Mouse (Mus musculus): ENCODE data around the gene Gng10. TPM values are rescaled to one million over a fixed set of nuclear protein-coding genes. Genes with fewer than 3 reads are reported as not detected.

Gene Gng10
- 85.6 and 113 TPM in 2 replicates for polyA plus RNA-seq (2015; fragmentation: Nextera tagmentation; extraction: Ambion mirVana)

- 10% methylated on average over 75 of the region's 76 CpGs for WGBS
- no peaks in the 10 kb centered on the region for H3K36me3 ChIP-seq
- 0 out of 2 replicates have a peak, but pooled peaks cover 4% of the 10 kb centered on the region for H3K4me1 ChIP-seq (replicated peaks)
- no peaks in the 10 kb centered on the region for H3K9me3 ChIP-seq
- H3K4me2 ChIP-seq (replicated peaks), result peak within 1 kb of the TSS; percentile 82
- no peaks in the 10 kb centered on the region for H3K27me3 ChIP-seq (replicated peaks)
- peak within 1 kb of the TSS; percentile 77 for H3K9ac ChIP-seq
- peak within 1 kb of the TSS; percentile 63 for H3K27ac ChIP-seq
- ATAC-seq, result peak; percentile 96
- H3K4me3 ChIP-seq (replicated peaks), result peak within 1 kb of the TSS; percentile 76
These were observed at the start of gene Gng10 for GRCm38 (mm10) chr4:59034918-59035785. Gng10 (plus strand) TSS chr4:59035088.

DNA sequence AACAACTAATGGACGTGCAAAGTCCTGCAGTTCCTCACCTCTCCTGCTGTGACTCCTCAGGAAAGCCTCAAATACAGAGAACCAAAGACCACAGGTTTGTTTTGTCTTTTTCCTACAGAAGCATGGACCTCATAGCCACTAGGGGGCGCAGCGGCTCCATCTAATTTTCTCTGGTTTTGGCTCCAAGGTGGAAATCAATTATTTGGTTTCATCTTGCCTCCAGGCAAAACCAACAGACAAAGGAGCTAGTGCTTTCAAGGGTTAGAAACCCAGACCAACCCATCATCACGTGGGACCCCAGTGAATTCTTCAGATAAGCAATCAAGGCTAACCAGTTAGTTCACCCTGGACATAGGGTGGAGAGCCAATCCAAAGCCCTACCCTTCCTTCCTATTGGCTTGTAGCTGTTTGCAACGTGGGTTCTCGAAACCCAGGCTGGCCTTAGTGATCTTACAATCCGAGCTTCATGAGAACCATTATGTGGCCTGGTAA, 49.7 kb upstream of the Gng10 start:
- 18% methylated on average over 7 of the region's 7 CpGs for WGBS
- H3K4me2 ChIP-seq (replicated peaks), result no peak overlapping the region
- no peak overlapping the region for H3K9ac ChIP-seq
- peak; percentile 60 for ATAC-seq
- no peaks in the 10 kb centered on the region; the same call in 1 of the 2 replicates for H3K4me1 ChIP-seq (replicated peaks)
- no peaks in the 10 kb centered on the region for H3K9me3 ChIP-seq
- no peak overlapping the region for H3K4me3 ChIP-seq (replicated peaks)
- no peaks in the 10 kb centered on the region for H3K36me3 ChIP-seq
- no peak overlapping the region for H3K27ac ChIP-seq
- no peaks in the 10 kb centered on the region for H3K27me3 ChIP-seq (replicated peaks)

DNA sequence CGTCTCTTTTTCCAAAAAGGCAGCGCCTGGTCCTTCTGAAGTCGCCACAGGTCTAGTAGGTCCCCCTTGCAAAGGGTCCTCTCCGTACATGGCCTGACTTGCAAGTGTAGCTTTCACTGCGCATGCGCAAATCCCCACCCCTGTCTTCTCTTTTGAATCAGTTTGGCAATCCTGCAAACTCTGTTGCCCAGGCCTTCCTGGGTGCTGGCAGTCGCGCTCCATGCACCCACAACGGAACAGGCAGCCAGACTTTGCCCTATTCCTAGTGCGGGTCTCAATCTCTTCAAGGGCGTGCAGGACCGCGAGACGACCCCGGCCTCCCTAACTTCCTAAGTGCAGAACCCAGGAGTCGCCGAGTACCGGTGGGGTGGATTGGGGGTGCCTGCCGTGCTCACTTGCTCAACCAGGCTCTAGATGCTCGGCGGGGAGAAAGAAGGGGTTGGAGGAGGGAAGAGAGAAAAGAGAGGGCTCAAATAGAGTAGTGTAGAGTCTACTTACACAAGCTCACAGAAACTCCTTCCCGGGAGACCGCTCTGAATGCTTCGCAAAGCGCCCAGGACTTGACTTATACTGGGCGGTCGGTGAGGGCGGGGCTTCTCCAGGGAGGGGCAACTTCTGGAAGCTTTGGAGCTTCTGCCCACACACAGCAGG, 48.2 kb upstream of the Gng10 start, which contains the start of gene Ptgr1:
Gene Ptgr1 (minus strand): TSS at position 580 of the 651 bp plus-strand sequence.
- H3K4me3 ChIP-seq (replicated peaks), result peak within 1 kb of the TSS; percentile 71
- ATAC-seq, result peak; percentile 84
- 1% methylated on average over 28 of the region's 28 CpGs for WGBS

GRCm38 (mm10) chr4:58989303-58989898, 45.5 kb upstream of the Gng10 start:
- no peak overlapping the region for H3K9ac ChIP-seq
- H3K36me3 ChIP-seq, result no peaks in the 10 kb centered on the region
- no peaks in the 10 kb centered on the region for H3K27me3 ChIP-seq (replicated peaks)
- WGBS, result 87% methylated on average over 7 of the region's 7 CpGs
- H3K9me3 ChIP-seq, result no peaks in the 10 kb centered on the region
- no peak overlapping the region for H3K4me2 ChIP-seq (replicated peaks)
- no peaks in the 10 kb centered on the region; the same call in 1 of the 2 replicates for H3K4me1 ChIP-seq (replicated peaks)
- no peak overlapping the region for H3K4me3 ChIP-seq (replicated peaks)
- ATAC-seq, result no peak
- H3K27ac ChIP-seq, result no peak overlapping the region

More for the DNA sequence above, 48.2 kb upstream of the Gng10 start, which contains the start of gene Ptgr1:
- H3K27ac ChIP-seq, result peak within 1 kb of the TSS; percentile 74
- peak within 1 kb of the TSS; percentile 69 for H3K9ac ChIP-seq
- H3K36me3 ChIP-seq, result no peaks in the 10 kb centered on the region
- no peaks in the 10 kb centered on the region; the same call in 1 of the 2 replicates for H3K4me1 ChIP-seq (replicated peaks)
- peak within 1 kb of the TSS; percentile 90 for H3K4me2 ChIP-seq (replicated peaks)
- no peaks in the 10 kb centered on the region for H3K27me3 ChIP-seq (replicated peaks)
- no peaks in the 10 kb centered on the region for H3K9me3 ChIP-seq

- Histone ChIP-seq H3K27me3 (replicated peaks) (no peaks in the 10 kb centered on the region), H3K9ac (no peak overlapping the region), H3K4me1 (replicated peaks) (no peaks in the 10 kb centered on the region; the same call in 1 of the 2 replicates), H3K4me2 (replicated peaks) (no peak overlapping the region), H3K27ac (no peak overlapping the region), H3K36me3 (no peaks in the 10 kb centered on the region), H3K4me3 (replicated peaks) (no peak overlapping the region), H3K9me3 (no peaks in the 10 kb centered on the region)
- 84% methylated on average over 17 of the region's 17 CpGs for WGBS
- no peak for ATAC-seq
These were observed 44.1 kb upstream of the Gng10 start for GRCm38 (mm10) chr4:58990609-58991434.

DNA sequence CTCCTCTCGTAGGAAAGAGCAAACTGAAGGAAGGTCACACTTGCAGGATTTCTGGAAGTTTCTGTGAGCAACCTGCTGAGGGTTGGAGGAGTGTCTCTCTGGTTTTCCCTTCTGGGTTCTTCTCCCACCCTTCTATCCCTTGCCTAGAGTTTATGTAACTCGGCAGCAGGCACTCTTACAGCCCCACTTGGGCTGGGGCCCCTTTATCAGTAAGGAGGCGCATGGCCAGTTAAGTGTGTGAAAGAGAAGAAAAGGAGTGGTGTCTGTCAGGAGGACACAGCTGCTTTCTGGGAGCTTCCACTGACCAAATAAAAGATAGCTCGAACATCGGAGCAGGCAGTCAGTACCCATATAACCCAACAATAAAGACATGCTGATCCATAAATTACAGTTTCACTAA, 42.7 kb upstream of the Gng10 start:
- Histone ChIP-seq H3K4me2 (replicated peaks) (no peak overlapping the region), H3K4me1 (replicated peaks) (no peaks in the 10 kb centered on the region), H3K27ac (no peak overlapping the region), H3K9me3 (no peaks in the 10 kb centered on the region), H3K4me3 (replicated peaks) (no peak overlapping the region), H3K36me3 (no peaks in the 10 kb centered on the region), H3K9ac (no peak overlapping the region), H3K27me3 (replicated peaks) (no peaks in the 10 kb centered on the region)
- peak; percentile 19; the same call in 1 of the 2 replicates for ATAC-seq
- WGBS, result 49% methylated on average over 5 of the region's 5 CpGs

GRCm38 (mm10) chr4:58994762-58995161, 40.1 kb upstream of the Gng10 start, which contains the start of gene Dnajc25:
Dnajc25 (plus strand) TSS chr4:58995062.
- no peak within 1 kb of the TSS for H3K4me3 ChIP-seq (replicated peaks)
- ATAC-seq, result no peak
- WGBS, result 66% methylated on average over 4 of the region's 4 CpGs
- H3K27me3 ChIP-seq (replicated peaks), result no peaks in the 10 kb centered on the region
- H3K4me2 ChIP-seq (replicated peaks), result 0 out of 2 replicates have a peak within 1 kb of the TSS, but pooled peaks have one; percentile 3
- H3K9ac ChIP-seq, result no peak within 1 kb of the TSS
- no peaks in the 10 kb centered on the region for H3K4me1 ChIP-seq (replicated peaks)
- no peaks in the 10 kb centered on the region for H3K9me3 ChIP-seq
- no peak within 1 kb of the TSS for H3K27ac ChIP-seq
- no peaks in the 10 kb centered on the region for H3K36me3 ChIP-seq

GRCm38 (mm10) chr4:58995251-58995693, 39.6 kb upstream of the Gng10 start:
- H3K9ac ChIP-seq, result no peak overlapping the region
- no peaks in the 10 kb centered on the region for H3K36me3 ChIP-seq
- no peak overlapping the region for H3K27ac ChIP-seq
- H3K27me3 ChIP-seq (replicated peaks), result no peaks in the 10 kb centered on the region
- no peak overlapping the region for H3K4me3 ChIP-seq (replicated peaks)
- H3K9me3 ChIP-seq, result no peaks in the 10 kb centered on the region
- WGBS, result 51% methylated on average over 8 of the region's 8 CpGs
- no peak for ATAC-seq
- 0 out of 2 replicates have a peak overlapping the region, but pooled peaks have one; percentile 3 for H3K4me2 ChIP-seq (replicated peaks)
- H3K4me1 ChIP-seq (replicated peaks), result no peaks in the 10 kb centered on the region

DNA sequence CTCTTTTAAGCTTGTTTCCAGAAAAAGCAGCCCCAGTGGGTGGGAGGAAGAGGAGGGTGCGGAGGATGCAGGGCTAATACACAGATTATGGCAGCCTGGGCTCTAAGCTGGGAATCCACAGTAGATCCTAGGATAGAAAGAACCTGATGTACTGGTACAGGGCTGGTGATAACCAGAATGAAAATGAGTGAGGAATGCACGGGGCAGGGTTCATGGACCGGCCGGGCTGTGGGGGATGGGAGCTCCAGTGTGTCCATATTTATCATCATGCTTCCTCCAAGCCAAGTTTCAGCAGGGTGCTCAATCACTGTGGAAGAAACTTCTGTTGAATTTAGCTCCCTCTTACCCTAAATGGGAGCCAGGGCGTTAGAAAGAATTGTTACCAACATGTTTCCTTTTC, 37.8 kb upstream of the Gng10 start:
- WGBS, result 56% methylated on average over 5 of the region's 5 CpGs
- H3K4me3 ChIP-seq (replicated peaks), result no peak overlapping the region
- no peaks in the 10 kb centered on the region for H3K9me3 ChIP-seq
- ATAC-seq, result 0 out of 2 replicates have a peak, but pooled peaks have one; percentile 32
- H3K27ac ChIP-seq, result no peak overlapping the region
- no peak overlapping the region for H3K9ac ChIP-seq
- H3K4me2 ChIP-seq (replicated peaks), result no peak overlapping the region
- H3K4me1 ChIP-seq (replicated peaks), result no peaks in the 10 kb centered on the region
- no peaks in the 10 kb centered on the region for H3K36me3 ChIP-seq
- H3K27me3 ChIP-seq (replicated peaks), result no peaks in the 10 kb centered on the region

- Histone ChIP-seq H3K4me3 (replicated peaks) (no peak overlapping the region), H3K36me3 (no peaks in the 10 kb centered on the region), H3K9me3 (no peaks in the 10 kb centered on the region), H3K27me3 (replicated peaks) (no peaks in the 10 kb centered on the region), H3K27ac (no peak overlapping the region), H3K4me1 (replicated peaks) (no peaks in the 10 kb centered on the region), H3K9ac (no peak overlapping the region), H3K4me2 (replicated peaks) (no peak overlapping the region)
- no peak for ATAC-seq
- 84% methylated on average over 1 of the region's 1 CpGs for WGBS
These were observed 36.2 kb upstream of the Gng10 start for GRCm38 (mm10) chr4:58998688-58999087.

DNA sequence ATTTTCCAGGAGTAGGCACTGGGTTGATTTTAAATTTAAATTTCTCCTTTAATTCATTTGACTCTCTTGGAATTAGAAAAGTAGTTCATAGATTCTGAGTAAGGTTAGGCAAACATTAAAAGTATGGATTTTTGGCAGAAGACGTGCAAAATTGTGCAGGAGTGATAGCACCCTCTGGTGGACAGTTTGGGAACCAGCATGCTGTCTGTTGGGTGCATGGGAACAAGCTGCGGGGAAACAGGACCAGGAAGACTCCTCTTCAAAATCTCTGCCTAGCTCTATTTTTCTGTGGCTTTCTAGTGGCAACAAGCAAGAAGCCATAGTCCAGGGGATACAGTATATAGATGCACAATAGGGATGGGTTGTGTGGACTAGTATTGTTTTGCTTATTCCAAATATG, 35.2 kb upstream of the Gng10 start:
- 5% methylated on average over 2 of the region's 2 CpGs for WGBS
- Histone ChIP-seq H3K4me3 (replicated peaks) (no peak overlapping the region), H3K4me2 (replicated peaks) (no peak overlapping the region), H3K9me3 (no peaks in the 10 kb centered on the region), H3K27me3 (replicated peaks) (no peaks in the 10 kb centered on the region), H3K9ac (no peak overlapping the region), H3K36me3 (no peaks in the 10 kb centered on the region), H3K27ac (no peak overlapping the region), H3K4me1 (replicated peaks) (peaks cover 5% of the 10 kb centered on the region; the same call in 1 of the 2 replicates)
- no peak for ATAC-seq

Data from intestine, embryonic 15.5 days (tissue).